Mouse (Mus musculus): Measurements from ENCODE around the gene Sirt5. TPM values are rescaled to one million over a fixed set of nuclear protein-coding genes. Genes with fewer than 3 reads are reported as not detected.

Sirt5 gene
- polyA plus RNA-seq (2012; fragmentation: generic; extraction: Trizol) = 3.3 TPM
- long read RNA-seq, experiment 1, partial matches to known transcripts = 4 of 7 reads
- long read RNA-seq, experiment 1, other reads (novel, unspliced or antisense) = 2 of 7 reads
- long read RNA-seq, experiment 2, transcript Sirt5-211 (9 exons, 1,398 nt) = major isoform, 6 of 10 reads
- long read RNA-seq, experiment 2, partial matches to known transcripts = 0 of 10 reads
- long read RNA-seq, experiment 2, other reads (novel, unspliced or antisense) = 4 of 10 reads

- Histone ChIP-seq H3K79me2 (ENCODE audit: control insufficient read depth, insufficient read depth) (no peaks in the 10 kb centered on the region), H3K79me3 (ENCODE audit: low read depth) (no peaks in the 10 kb centered on the region), H3K27me3 (ENCODE audit: control insufficient read depth, insufficient read depth, insufficient read length) (no peaks in the 10 kb centered on the region), H3ac (ENCODE audit: control insufficient read depth, insufficient read length, low read depth) (peak within 1 kb of the TSS; percentile 58), H3K4me3 (ENCODE audit: insufficient read depth, poor library complexity, severe bottlenecking) (peak within 1 kb of the TSS; percentile 32), H3K36me3 (ENCODE audit: control insufficient read depth, insufficient read depth) (no peaks in the 10 kb centered on the region)
- TF ChIP-seq USF1 (IDR thresholded peaks at IDR 0.05; ENCODE audit: low read depth) (no peak), CTCF (IDR thresholded peaks at IDR 0.05; ENCODE audit: control insufficient read depth, insufficient read depth, insufficient read length) (peak; percentile 86)
These were observed at the start of gene Sirt5 for GRCm38 (mm10) chr13:43364985-43365824. TSS of gene Sirt5 (plus strand) at chr13:43365496.

DNA sequence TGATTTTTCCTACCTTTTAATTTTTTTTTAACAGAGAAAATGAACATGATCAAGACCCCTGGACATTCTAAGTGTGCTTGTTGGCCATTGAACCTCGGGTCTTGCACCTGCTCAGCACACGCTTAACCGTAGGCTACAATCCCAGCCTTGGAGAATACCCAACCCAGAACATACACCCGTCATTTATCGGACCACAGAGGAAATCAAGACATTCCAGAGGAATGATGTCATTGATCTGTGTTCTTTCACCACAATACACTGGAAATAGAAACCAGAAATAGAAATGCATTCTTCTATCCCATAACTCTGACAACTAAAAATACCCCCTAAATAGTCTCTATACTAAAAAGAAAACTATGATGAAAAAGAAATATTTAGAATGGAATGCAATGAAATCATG lies 47.9 kb upstream of the Sirt5 start:
- no peaks in the 10 kb centered on the region for H3K36me3 ChIP-seq (ENCODE audit: control insufficient read depth, insufficient read depth)
- H3K79me3 ChIP-seq (ENCODE audit: low read depth) = no peaks in the 10 kb centered on the region
- H3K79me2 ChIP-seq (ENCODE audit: control insufficient read depth, insufficient read depth) = no peaks in the 10 kb centered on the region

DNA sequence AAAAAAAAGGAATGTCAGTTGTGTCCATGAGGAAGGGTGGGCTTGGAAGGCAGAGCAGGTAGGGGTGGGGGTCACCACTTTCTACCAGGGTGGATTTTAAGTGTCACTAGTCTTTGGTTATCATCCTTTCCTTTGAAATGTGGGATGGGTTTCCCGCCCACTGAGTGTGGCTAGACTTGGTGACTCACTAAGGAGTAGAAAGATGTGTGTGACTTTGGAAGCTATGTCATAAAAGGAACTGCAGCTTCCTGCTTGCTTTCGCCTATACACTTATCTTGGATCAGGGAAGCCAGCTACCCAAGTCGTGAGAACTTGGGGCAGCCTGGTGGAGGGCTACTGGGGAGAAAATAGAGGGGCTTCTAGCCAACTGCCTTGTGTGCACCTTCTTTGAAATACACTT lies 45.9 kb upstream of the Sirt5 start:
- TF ChIP-seq FOSL1 (IDR thresholded peaks at IDR 0.05; ENCODE audit: insufficient read depth, low read length, poor library complexity, severe bottlenecking) (no peak), USF1 (IDR thresholded peaks at IDR 0.05; ENCODE audit: low read depth) (no peak), MYOG (IDR thresholded peaks at IDR 0.05; ENCODE audit: control insufficient read depth, extremely low read depth, insufficient read length) (no peak), MYOD1 (IDR thresholded peaks at IDR 0.05; ENCODE audit: control insufficient read depth, insufficient read length, low read depth) (no peak), CTCF (IDR thresholded peaks at IDR 0.05; ENCODE audit: control insufficient read depth, insufficient read depth, insufficient read length) (no peak), CEBPB (IDR thresholded peaks at IDR 0.05; ENCODE audit: low read depth) (no peak), MAX (IDR thresholded peaks at IDR 0.05) (no peak)
- H3K36me3 ChIP-seq (ENCODE audit: control insufficient read depth, insufficient read depth) = no peaks in the 10 kb centered on the region
- no peaks in the 10 kb centered on the region for H3K79me2 ChIP-seq (ENCODE audit: control insufficient read depth, insufficient read depth)
- H3K27me3 ChIP-seq (ENCODE audit: control insufficient read depth, insufficient read depth, insufficient read length) = no peaks in the 10 kb centered on the region
- no peaks in the 10 kb centered on the region for H3K79me3 ChIP-seq (ENCODE audit: low read depth)
- no peak overlapping the region for H3ac ChIP-seq (ENCODE audit: control insufficient read depth, insufficient read length, low read depth)
- H3K4me3 ChIP-seq (ENCODE audit: insufficient read depth, poor library complexity, severe bottlenecking) = no peak overlapping the region

More for the DNA sequence above, 47.9 kb upstream of the Sirt5 start:
- no peak overlapping the region for H3ac ChIP-seq (ENCODE audit: control insufficient read depth, insufficient read length, low read depth)
- TF ChIP-seq MYOD1 (IDR thresholded peaks at IDR 0.05; ENCODE audit: control insufficient read depth, insufficient read length, low read depth) (peak; percentile 22), CEBPB (IDR thresholded peaks at IDR 0.05; ENCODE audit: low read depth) (no peak), MAX (IDR thresholded peaks at IDR 0.05) (no peak), FOSL1 (IDR thresholded peaks at IDR 0.05; ENCODE audit: insufficient read depth, low read length, poor library complexity, severe bottlenecking) (no peak)
- no peaks in the 10 kb centered on the region for H3K27me3 ChIP-seq (ENCODE audit: control insufficient read depth, insufficient read depth, insufficient read length)
- H3K4me3 ChIP-seq (ENCODE audit: insufficient read depth, poor library complexity, severe bottlenecking) = no peak overlapping the region

GRCm38 (mm10) chr13:43321492-43321891 lies 43.8 kb upstream of the Sirt5 start:
- Histone ChIP-seq H3K79me3 (ENCODE audit: low read depth) (no peaks in the 10 kb centered on the region), H3K79me2 (ENCODE audit: control insufficient read depth, insufficient read depth) (no peaks in the 10 kb centered on the region)

DNA sequence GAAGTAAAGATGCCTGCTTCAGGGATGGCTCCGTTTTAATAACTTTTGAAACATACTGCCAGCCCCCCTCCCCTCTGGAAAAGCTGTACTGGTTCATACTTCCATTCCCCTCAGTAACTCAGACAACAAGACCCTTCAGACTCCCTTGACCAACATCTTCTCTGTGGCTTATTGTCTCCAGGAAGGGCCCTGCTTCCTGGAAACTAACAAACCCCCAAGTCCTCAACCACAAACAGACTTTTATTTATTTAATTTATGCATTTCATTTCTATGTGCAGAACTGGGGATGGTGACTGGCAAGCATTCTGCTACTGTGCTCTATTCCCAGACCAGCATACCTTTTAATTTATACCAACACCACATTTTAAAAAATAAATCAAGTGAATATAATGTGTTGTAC lies 39.9 kb upstream of the Sirt5 start:
- H3K4me3 ChIP-seq (ENCODE audit: insufficient read depth, poor library complexity, severe bottlenecking) = no peak overlapping the region

More at GRCm38 (mm10) chr13:43321492-43321891, 43.8 kb upstream of the Sirt5 start:
- Histone ChIP-seq H3K4me3 (ENCODE audit: insufficient read depth, poor library complexity, severe bottlenecking) (no peak overlapping the region), H3K36me3 (ENCODE audit: control insufficient read depth, insufficient read depth) (no peaks in the 10 kb centered on the region), H3K27me3 (ENCODE audit: control insufficient read depth, insufficient read depth, insufficient read length) (no peaks in the 10 kb centered on the region), H3ac (ENCODE audit: control insufficient read depth, insufficient read length, low read depth) (no peak overlapping the region)
- TF ChIP-seq USF1 (IDR thresholded peaks at IDR 0.05; ENCODE audit: low read depth) = no peak
- TF ChIP-seq CEBPB (IDR thresholded peaks at IDR 0.05; ENCODE audit: low read depth) = no peak
- no peak for TF ChIP-seq MYOD1 (IDR thresholded peaks at IDR 0.05; ENCODE audit: control insufficient read depth, insufficient read length, low read depth)
- no peak for TF ChIP-seq CTCF (IDR thresholded peaks at IDR 0.05; ENCODE audit: control insufficient read depth, insufficient read depth, insufficient read length)
- no peak for TF ChIP-seq MYOG (IDR thresholded peaks at IDR 0.05; ENCODE audit: control insufficient read depth, extremely low read depth, insufficient read length)
- TF ChIP-seq MAX (IDR thresholded peaks at IDR 0.05) = no peak
- no peak for TF ChIP-seq FOSL1 (IDR thresholded peaks at IDR 0.05; ENCODE audit: insufficient read depth, low read length, poor library complexity, severe bottlenecking)

More for the DNA sequence above, 39.9 kb upstream of the Sirt5 start:
- no peaks in the 10 kb centered on the region for H3K79me3 ChIP-seq (ENCODE audit: low read depth)
- H3K79me2 ChIP-seq (ENCODE audit: control insufficient read depth, insufficient read depth) = no peaks in the 10 kb centered on the region
- H3K36me3 ChIP-seq (ENCODE audit: control insufficient read depth, insufficient read depth) = no peaks in the 10 kb centered on the region
- H3K27me3 ChIP-seq (ENCODE audit: control insufficient read depth, insufficient read depth, insufficient read length) = no peaks in the 10 kb centered on the region
- TF ChIP-seq MYOD1 (IDR thresholded peaks at IDR 0.05; ENCODE audit: control insufficient read depth, insufficient read length, low read depth) (no peak), CTCF (IDR thresholded peaks at IDR 0.05; ENCODE audit: control insufficient read depth, insufficient read depth, insufficient read length) (no peak), CEBPB (IDR thresholded peaks at IDR 0.05; ENCODE audit: low read depth) (no peak), MAX (IDR thresholded peaks at IDR 0.05) (no peak), MYOG (IDR thresholded peaks at IDR 0.05; ENCODE audit: control insufficient read depth, extremely low read depth, insufficient read length) (no peak), FOSL1 (IDR thresholded peaks at IDR 0.05; ENCODE audit: insufficient read depth, low read length, poor library complexity, severe bottlenecking) (no peak), USF1 (IDR thresholded peaks at IDR 0.05; ENCODE audit: low read depth) (no peak)
- H3ac ChIP-seq (ENCODE audit: control insufficient read depth, insufficient read length, low read depth) = no peak overlapping the region

Data from C2C12 (cell line).